Mouse (Mus musculus): Measurements from ENCODE around the gene Mrtfa. TPM values are rescaled to one million over a fixed set of nuclear protein-coding genes. Genes with fewer than 3 reads are reported as not detected.

The Mrtfa gene
- polyA plus RNA-seq, 1 experiment from 2014 or later, result 21.2 TPM

- Histone ChIP-seq H3K9ac (no peak overlapping the region), H3K4me1 (peaks cover 3% of the 10 kb centered on the region; the same call in 1 of the 2 replicates), H3K4me3 (no peak overlapping the region), H3K4me2 (no peak overlapping the region), H3K27me3 (no peaks in the 10 kb centered on the region), H3K27ac (no peak overlapping the region), H3K9me3 (replicated peaks) (no peaks in the 10 kb centered on the region), H3K36me3 (ENCODE audit: poor library complexity, severe bottlenecking) (no peaks in the 10 kb centered on the region)
- no peak for ATAC-seq
- 47% methylated on average over 6 of the region's 6 CpGs for WGBS
Observed at GRCm38 (mm10) chr15:81137298-81137697, 53.3 kb downstream of the Mrtfa start.

GRCm38 (mm10) chr15:81133781-81134180 is 56.8 kb downstream of the Mrtfa start:
- Histone ChIP-seq H3K27me3 (no peaks in the 10 kb centered on the region), H3K9ac (no peak overlapping the region), H3K4me2 (no peak overlapping the region), H3K4me1 (peaks cover 16% of the 10 kb centered on the region), H3K4me3 (no peak overlapping the region), H3K36me3 (ENCODE audit: poor library complexity, severe bottlenecking) (no peaks in the 10 kb centered on the region), H3K27ac (no peak overlapping the region), H3K9me3 (replicated peaks) (no peaks in the 10 kb centered on the region)
- ATAC-seq, result no peak
- WGBS, result 94% methylated on average over 2 of the region's 2 CpGs

DNA sequence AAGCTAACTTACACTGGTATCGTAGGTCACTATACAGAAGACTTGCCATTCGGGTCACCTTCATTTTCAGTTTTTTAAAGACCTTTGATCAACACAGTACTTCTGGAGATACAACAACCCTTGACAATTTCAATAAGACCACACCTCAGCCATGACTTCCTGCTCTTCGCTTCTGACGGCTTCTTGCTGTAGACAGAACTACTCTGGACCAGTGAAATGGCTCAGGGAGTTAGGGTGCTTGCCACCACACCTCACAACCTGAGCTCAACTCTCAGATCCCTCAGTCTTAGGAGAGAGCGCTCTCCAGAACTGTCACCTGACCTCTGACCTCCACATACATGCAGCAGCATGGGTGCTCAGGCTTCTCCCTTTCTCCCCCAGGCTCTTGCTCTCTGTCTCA is 59.4 kb downstream of the Mrtfa start:
- no peak overlapping the region for H3K27ac ChIP-seq
- H3K9ac ChIP-seq, result no peak overlapping the region
- peaks cover 21% of the 10 kb centered on the region for H3K4me1 ChIP-seq
- H3K9me3 ChIP-seq (replicated peaks), result no peaks in the 10 kb centered on the region
- H3K27me3 ChIP-seq, result no peaks in the 10 kb centered on the region
- no peak for ATAC-seq
- 90% methylated on average over 5 of the region's 5 CpGs for WGBS
- no peak overlapping the region for H3K4me3 ChIP-seq
- H3K36me3 ChIP-seq (ENCODE audit: poor library complexity, severe bottlenecking), result no peaks in the 10 kb centered on the region
- H3K4me2 ChIP-seq, result no peak overlapping the region

DNA sequence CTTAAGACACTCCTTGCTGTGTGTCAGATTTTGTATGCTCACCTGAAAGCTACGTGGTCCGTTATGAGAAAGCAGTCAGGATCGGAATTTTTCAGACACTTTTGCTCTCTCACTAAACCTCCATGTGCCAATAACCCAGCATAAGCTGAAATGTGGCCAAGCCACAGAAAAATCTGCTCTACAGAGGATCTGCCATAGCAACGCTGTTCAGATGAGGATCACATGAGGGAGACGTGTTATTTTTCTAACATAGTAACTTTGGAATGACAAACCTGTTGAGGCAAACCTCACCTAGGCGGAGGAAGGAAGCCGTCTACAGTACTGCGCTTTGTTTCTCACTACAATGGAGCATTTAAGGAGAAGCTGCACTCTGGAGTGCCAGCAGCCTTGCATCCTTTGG is 60.6 kb downstream of the Mrtfa start:
- Histone ChIP-seq H3K9ac (no peak overlapping the region), H3K4me3 (no peak overlapping the region), H3K36me3 (ENCODE audit: poor library complexity, severe bottlenecking) (no peaks in the 10 kb centered on the region), H3K9me3 (replicated peaks) (no peaks in the 10 kb centered on the region), H3K27me3 (no peaks in the 10 kb centered on the region), H3K4me1 (peaks cover 21% of the 10 kb centered on the region), H3K27ac (no peak overlapping the region), H3K4me2 (no peak overlapping the region)
- WGBS, result 74% methylated on average over 8 of the region's 8 CpGs
- no peak for ATAC-seq

DNA sequence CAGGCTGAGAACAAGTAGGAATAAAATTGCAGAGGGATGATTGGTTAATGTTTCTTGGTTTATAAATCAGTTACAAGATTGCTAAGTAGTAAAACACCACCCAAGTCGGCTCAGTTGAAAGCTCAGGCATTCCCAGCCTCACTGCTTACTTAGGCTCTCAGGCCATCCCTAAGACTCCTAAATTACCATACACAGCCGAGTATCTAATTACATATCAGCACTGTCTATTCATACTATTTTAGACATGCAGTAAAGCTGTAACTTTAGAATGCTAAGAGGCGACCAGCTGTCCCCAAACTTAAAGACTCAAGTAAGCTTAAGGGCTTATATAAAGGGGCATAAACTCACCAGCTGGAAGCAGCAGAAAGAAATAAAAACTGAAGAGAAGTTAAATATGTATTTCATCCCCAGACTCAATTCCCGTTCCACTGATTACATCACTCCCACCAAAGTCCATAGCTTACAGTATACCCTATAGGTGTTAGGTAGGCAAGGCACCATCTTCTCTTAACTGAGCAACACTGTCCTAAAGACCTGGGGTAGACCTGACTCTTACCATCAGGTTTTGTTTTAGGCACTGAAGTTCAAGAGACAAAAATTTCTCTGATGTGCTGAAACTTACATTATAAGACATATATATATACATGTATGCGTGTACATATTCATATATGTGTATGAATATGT is 62.3 kb downstream of the Mrtfa start:
- no peak overlapping the region for H3K9ac ChIP-seq
- no peaks in the 10 kb centered on the region for H3K9me3 ChIP-seq (replicated peaks)
- peaks cover 23% of the 10 kb centered on the region for H3K4me1 ChIP-seq
- no peaks in the 10 kb centered on the region for H3K36me3 ChIP-seq (ENCODE audit: poor library complexity, severe bottlenecking)
- H3K27ac ChIP-seq, result no peak overlapping the region
- no peak for ATAC-seq
- no peak overlapping the region for H3K4me2 ChIP-seq
- H3K4me3 ChIP-seq, result no peak overlapping the region
- no peaks in the 10 kb centered on the region for H3K27me3 ChIP-seq
- WGBS, result 78% methylated on average over 5 of the region's 5 CpGs

GRCm38 (mm10) chr15:81124282-81124681 is 66.3 kb downstream of the Mrtfa start:
- no peak for ATAC-seq
- H3K9me3 ChIP-seq (replicated peaks), result no peaks in the 10 kb centered on the region
- 96% methylated on average over 2 of the region's 2 CpGs for WGBS
- peaks cover 39% of the 10 kb centered on the region for H3K4me1 ChIP-seq
- no peak overlapping the region for H3K9ac ChIP-seq
- H3K27me3 ChIP-seq, result no peaks in the 10 kb centered on the region
- H3K4me2 ChIP-seq, result no peak overlapping the region
- no peak overlapping the region for H3K4me3 ChIP-seq
- H3K36me3 ChIP-seq (ENCODE audit: poor library complexity, severe bottlenecking), result no peaks in the 10 kb centered on the region
- H3K27ac ChIP-seq, result no peak overlapping the region

DNA sequence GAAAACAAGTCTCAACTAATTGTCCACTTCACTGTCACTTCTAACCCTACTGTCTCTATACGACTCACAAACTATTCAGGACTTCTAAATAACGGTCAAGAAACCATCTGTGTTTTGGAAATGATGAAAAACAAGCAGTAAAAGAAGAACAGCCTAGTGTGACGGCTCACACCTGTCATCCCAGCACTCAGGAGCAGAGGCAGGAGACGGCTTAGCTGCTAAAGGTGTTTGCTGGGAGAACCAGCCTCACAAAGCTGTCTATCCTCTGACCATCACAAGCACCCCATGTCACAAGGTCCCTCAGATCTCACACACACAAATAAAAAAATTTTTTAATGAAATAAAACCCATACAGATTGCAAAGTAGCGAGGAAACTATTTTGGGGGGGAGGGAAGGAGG is 67.4 kb downstream of the Mrtfa start:
- Histone ChIP-seq H3K4me1 (peaks cover 30% of the 10 kb centered on the region), H3K4me3 (no peak overlapping the region), H3K4me2 (no peak overlapping the region), H3K9ac (no peak overlapping the region), H3K36me3 (ENCODE audit: poor library complexity, severe bottlenecking) (no peaks in the 10 kb centered on the region), H3K27ac (0 out of 2 replicates have a peak overlapping the region, but pooled peaks have one; percentile 12), H3K27me3 (no peaks in the 10 kb centered on the region), H3K9me3 (replicated peaks) (no peaks in the 10 kb centered on the region)
- 77% methylated on average over 5 of the region's 5 CpGs for WGBS
- no peak for ATAC-seq

DNA sequence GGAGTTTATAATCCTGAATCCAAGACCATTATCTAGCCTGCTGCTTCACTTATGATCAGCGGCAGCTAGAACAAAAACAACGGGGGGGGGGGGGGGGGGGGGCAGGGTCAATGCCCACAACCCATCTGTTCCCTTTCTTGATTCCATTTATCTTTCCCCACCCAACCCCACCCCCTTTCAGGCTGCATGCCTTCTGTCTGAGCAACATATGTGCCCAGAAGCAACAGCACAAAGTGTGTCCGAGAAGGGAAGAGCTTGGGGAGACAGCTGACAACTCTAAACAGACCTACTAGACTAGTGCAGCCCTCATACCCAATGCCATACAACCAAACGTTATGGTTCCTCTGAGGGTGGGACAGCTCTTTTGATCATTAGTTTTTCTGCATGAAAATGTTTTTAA is 68.0 kb downstream of the Mrtfa start:
- H3K9me3 ChIP-seq (replicated peaks), result no peaks in the 10 kb centered on the region
- peaks cover 30% of the 10 kb centered on the region for H3K4me1 ChIP-seq
- no peak overlapping the region for H3K4me2 ChIP-seq
- H3K9ac ChIP-seq, result no peak overlapping the region
- no peaks in the 10 kb centered on the region for H3K36me3 ChIP-seq (ENCODE audit: poor library complexity, severe bottlenecking)
- H3K4me3 ChIP-seq, result no peak overlapping the region
- ATAC-seq, result 0 out of 2 replicates have a peak, but pooled peaks have one; percentile 30
- 35% methylated on average over 4 of the region's 4 CpGs for WGBS
- no peaks in the 10 kb centered on the region for H3K27me3 ChIP-seq
- peak overlapping the region; percentile 54 for H3K27ac ChIP-seq

GRCm38 (mm10) chr15:81122078-81122477 is 68.5 kb downstream of the Mrtfa start:
- peak overlapping the region; percentile 54 for H3K27ac ChIP-seq
- WGBS, result 68% methylated on average over 2 of the region's 2 CpGs

DNA sequence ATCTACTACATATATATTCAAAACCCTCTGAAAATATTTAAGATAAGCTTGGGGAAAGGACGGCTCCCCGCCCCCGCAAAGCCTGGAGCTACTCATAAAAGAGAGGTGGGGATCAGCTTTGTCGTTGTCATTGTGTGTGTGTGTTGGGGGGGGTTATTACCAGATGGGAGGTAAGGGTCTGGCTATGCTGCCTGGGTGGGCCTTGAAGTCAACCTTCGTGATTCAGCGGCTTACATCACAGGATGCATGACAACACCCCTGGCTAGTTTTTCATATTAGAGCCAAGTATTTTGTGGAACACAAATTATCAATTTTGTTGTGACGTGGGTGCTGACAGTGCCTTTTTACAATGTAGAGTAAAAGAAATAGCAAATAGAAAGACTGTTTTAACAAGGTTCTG is 69.6 kb downstream of the Mrtfa start:
- ATAC-seq, result no peak
- H3K27ac ChIP-seq, result no peak overlapping the region
- 73% methylated on average over 7 of the region's 7 CpGs for WGBS
- H3K4me2 ChIP-seq, result no peak overlapping the region
- peaks cover 6% of the 10 kb centered on the region; the same call in 1 of the 2 replicates for H3K36me3 ChIP-seq (ENCODE audit: poor library complexity, severe bottlenecking)
- no peak overlapping the region for H3K4me3 ChIP-seq
- no peaks in the 10 kb centered on the region for H3K9me3 ChIP-seq (replicated peaks)
- H3K4me1 ChIP-seq, result peaks cover 30% of the 10 kb centered on the region
- no peak overlapping the region for H3K9ac ChIP-seq
- no peaks in the 10 kb centered on the region for H3K27me3 ChIP-seq

More at GRCm38 (mm10) chr15:81122078-81122477, 68.5 kb downstream of the Mrtfa start:
- Histone ChIP-seq H3K4me1 (peaks cover 30% of the 10 kb centered on the region), H3K9me3 (replicated peaks) (no peaks in the 10 kb centered on the region), H3K4me2 (no peak overlapping the region), H3K27me3 (no peaks in the 10 kb centered on the region), H3K9ac (no peak overlapping the region), H3K4me3 (no peak overlapping the region), H3K36me3 (ENCODE audit: poor library complexity, severe bottlenecking) (no peaks in the 10 kb centered on the region)
- ATAC-seq, result no peak

GRCm38 (mm10) chr15:81120140-81120539 is 70.4 kb downstream of the Mrtfa start:
- Histone ChIP-seq H3K27me3 (no peaks in the 10 kb centered on the region), H3K4me3 (no peak overlapping the region), H3K4me1 (peaks cover 30% of the 10 kb centered on the region), H3K36me3 (ENCODE audit: poor library complexity, severe bottlenecking) (peaks cover 9% of the 10 kb centered on the region; the same call in 1 of the 2 replicates), H3K4me2 (no peak overlapping the region), H3K9ac (no peak overlapping the region), H3K9me3 (replicated peaks) (no peaks in the 10 kb centered on the region), H3K27ac (no peak overlapping the region)
- 75% methylated on average over 6 of the region's 6 CpGs for WGBS
- ATAC-seq, result no peak

DNA sequence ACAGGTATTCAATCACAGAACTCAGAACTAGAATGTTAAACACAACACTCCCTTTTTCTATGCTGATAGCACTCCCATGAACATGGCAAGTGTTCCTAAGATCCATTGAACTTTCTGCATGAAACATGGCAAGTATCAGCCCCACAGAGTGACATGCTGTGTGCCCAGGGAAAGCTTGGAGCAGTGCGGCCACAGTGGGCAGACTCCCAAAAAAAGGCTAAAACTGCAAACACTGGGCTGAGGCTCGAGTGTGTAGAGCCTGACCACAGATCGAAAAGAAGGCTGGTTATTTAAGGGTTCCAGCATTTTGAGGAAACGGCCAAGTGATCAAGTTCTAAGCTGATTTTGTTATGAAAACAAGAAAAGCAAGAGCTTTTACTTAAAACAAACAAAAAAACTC is 72.3 kb downstream of the Mrtfa start:
- H3K9ac ChIP-seq, result no peak overlapping the region
- no peak overlapping the region for H3K27ac ChIP-seq
- H3K4me2 ChIP-seq, result no peak overlapping the region
- no peak for ATAC-seq
- peaks cover 9% of the 10 kb centered on the region; the same call in 1 of the 2 replicates for H3K36me3 ChIP-seq (ENCODE audit: poor library complexity, severe bottlenecking)
- no peaks in the 10 kb centered on the region for H3K27me3 ChIP-seq
- H3K4me3 ChIP-seq, result no peak overlapping the region
- no peaks in the 10 kb centered on the region for H3K9me3 ChIP-seq (replicated peaks)
- H3K4me1 ChIP-seq, result peaks cover 28% of the 10 kb centered on the region
- WGBS, result 87% methylated on average over 4 of the region's 4 CpGs

DNA sequence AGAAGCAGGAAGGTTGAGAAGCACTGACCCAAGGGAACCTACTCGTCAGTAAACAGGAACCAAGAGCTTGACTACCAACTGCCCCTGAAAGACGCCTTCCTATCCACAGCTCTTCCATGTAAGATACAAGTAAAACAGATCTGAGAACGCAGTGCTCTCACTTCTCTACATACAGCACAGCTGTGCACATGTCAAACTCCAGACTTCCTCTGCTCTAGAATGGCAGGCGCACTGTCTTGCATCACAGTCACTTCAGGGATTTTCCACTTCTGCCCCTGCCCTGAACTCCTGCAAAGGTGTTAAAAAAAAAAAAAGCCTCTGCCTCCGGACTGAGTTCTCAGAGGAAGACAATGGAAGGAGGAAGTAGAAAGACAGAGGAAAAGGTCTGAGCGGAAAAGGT is 78.0 kb downstream of the Mrtfa start:
- no peak overlapping the region for H3K9ac ChIP-seq
- no peaks in the 10 kb centered on the region for H3K27me3 ChIP-seq
- H3K4me1 ChIP-seq, result no peaks in the 10 kb centered on the region
- no peak overlapping the region for H3K27ac ChIP-seq
- H3K4me3 ChIP-seq, result no peak overlapping the region
- no peak overlapping the region for H3K4me2 ChIP-seq
- H3K9me3 ChIP-seq (replicated peaks), result no peaks in the 10 kb centered on the region
- H3K36me3 ChIP-seq (ENCODE audit: poor library complexity, severe bottlenecking), result peaks cover 9% of the 10 kb centered on the region; the same call in 1 of the 2 replicates
- no peak for ATAC-seq
- WGBS, result 87% methylated on average over 6 of the region's 6 CpGs
